21 mouse cellular contexts compared by ENCODE assay signal in genomic region chr4:98408455-98408854, GRCm38 (mm10). TPM values are rescaled to one million over a fixed set of nuclear protein-coding genes. Genes with fewer than 3 reads are reported as not detected.
A peak's percentile ranks its signal among the peaks of the same experiment; 100 is the strongest.
DNase-seq lines count a peak whose midpoint lies in the region; ATAC-seq and TF ChIP-seq lines count a peak whose summit lies in the region.
"Had no signal": no experiment of that assay in that cellular context is flagged by ENCODE, and none has a peak within 500 bp of the region (broad histone marks: within the 10 kb centered on the region; RNA-seq: fewer than 3 reads in every experiment).

No protein-coding gene starts in this region.

- H3K4me3 ChIP-seq in ES-E14 (ENCODE audit: insufficient read depth in 1 of 2, low read depth in 1 of 2, low read length in 2 of 2, poor library complexity in 1 of 2, severe bottlenecking in 1 of 2), result no peak overlapping the region
- H3K4me3 ChIP-seq: embryonic facial prominence, embryonic 10.5 days; embryonic facial prominence, embryonic 12.5 days; forebrain, embryonic 13.5 days; forebrain, embryonic 15.5 days had no signal

- H3K36me3 ChIP-seq in ES-E14 (ENCODE audit: control insufficient read depth, insufficient read depth, low read length, poor library complexity, severe bottlenecking), result no peaks in the 10 kb centered on the region; the same call in 1 of the 2 replicates
- H3K36me3 ChIP-seq: forebrain, embryonic 15.5 days had no signal

- H3K4me1 ChIP-seq in ES-E14 (ENCODE audit: control insufficient read depth in 2 of 2, insufficient read depth in 2 of 2, low read length in 2 of 2, poor library complexity in 1 of 2), result no peaks in the 10 kb centered on the region
- H3K4me1 ChIP-seq: embryonic facial prominence, embryonic 10.5 days; embryonic facial prominence, embryonic 12.5 days; forebrain, embryonic 13.5 days; forebrain, embryonic 15.5 days had no signal

- no peaks in the 10 kb centered on the region for H3K9me3 ChIP-seq in ES-E14 (ENCODE audit: control insufficient read depth, insufficient read depth, low read depth, low read length)
- H3K9me3 ChIP-seq: embryonic facial prominence, embryonic 10.5 days; embryonic facial prominence, embryonic 12.5 days; forebrain, embryonic 13.5 days; forebrain, embryonic 15.5 days had no signal

- peak; percentile 53 for ATAC-seq in CD4-positive, CD25-positive, alpha-beta regulatory T cell, adult 4 months
- ATAC-seq: forebrain, embryonic 13.5 days; forebrain, embryonic 15.5 days; forebrain, postnatal 0 days had no signal

- no peak overlapping the region for H3K9ac ChIP-seq in ES-E14 (ENCODE audit: insufficient read depth, low read depth, low read length, poor library complexity, severe bottlenecking)
- H3K9ac ChIP-seq: embryonic facial prominence, embryonic 12.5 days; forebrain, embryonic 13.5 days; forebrain, embryonic 15.5 days; forebrain, postnatal 0 days had no signal

- in situ Hi-C loops in ES-E14 (cut with MboI; ENCODE audit: low sequenced_read_pairs in 2 of 2, unreplicated experiment in 2 of 2), result no loop called here

- no peak overlapping the region for H3K27ac ChIP-seq in ES-E14 (ENCODE audit: insufficient read depth, low read depth, low read length, poor library complexity, severe bottlenecking)
- H3K27ac ChIP-seq: embryonic facial prominence, embryonic 10.5 days; embryonic facial prominence, embryonic 12.5 days; forebrain, embryonic 13.5 days; forebrain, embryonic 15.5 days had no signal

- DNase-seq in 416B (ENCODE audit: low read depth) (peak; percentile 9), ES-E14 (ENCODE audit: low read depth, low spot score) (no peak), adipocyte (ENCODE audit: low spot score) (no peak)
- no peak for DNase-seq in natural killer cell, adult 2 months (ENCODE audit: low spot score in 2 of 2)
- DNase-seq in embryo, embryonic 10.5 days (ENCODE audit: low spot score), result no peak
- DNase-seq: adrenal gland, adult 2 months; adrenal gland, postnatal 10 days; adrenal gland, postnatal 25 days; B cell, adult 2 months; cerebellum, adult 11 months; cerebellum, adult 18-20 months; cerebellum, adult 8-10 months; cerebellum, adult 9-11 months; cerebellum, postnatal 14 days; cerebellum, postnatal 36 days; forebrain, postnatal 0 days had no signal

TF ChIP-seq in ES-E14, 5 proteins besides CTCF, POLR2A, EP300 and RAD21:
- TF ChIP-seq HCFC1 (IDR thresholded peaks at IDR 0.05; ENCODE audit: borderline replicate concordance, insufficient read depth, low read length), result no peak
- 0 out of 2 replicates have a peak, but pooled peaks have one; percentile 32 for TF ChIP-seq MAFK (IDR thresholded peaks at IDR 0.05; ENCODE audit: insufficient read depth, low read depth, low read length)
TF ChIP-seq in ES-E14: peak in this region for 1.

RNA-seq across cellular contexts. Expression of gene Patj, which starts 12.9 kb away (rescaled TPM):
- polyA plus RNA-seq in CD4-positive, CD25-positive, alpha-beta regulatory T cell, adult 4 months (2017; shearing (Covaris generic)), result 10 to 100 TPM; 31.9 to 36.1 TPM
- 17.7 and 24.0 TPM in 2 replicates for total RNA-seq in ES-E14 (2012; rRNA removed)

RNA-seq across cellular contexts. Expression of gene Tm2d1, which starts 25.3 kb away (rescaled TPM):
- polyA plus RNA-seq in CD4-positive, CD25-positive, alpha-beta regulatory T cell, adult 4 months (2017; shearing (Covaris generic)), result 10 to 100 TPM; 30.2 to 42.1 TPM
- total RNA-seq in ES-E14 (2012; rRNA removed), result 14.1 and 19.1 TPM in 2 replicates
